Mouse (Mus musculus) ES-E14 (cell line): ENCODE measurements at regions not wholly inside any gene's neighbourhood (a gene's known extent, or its start where the extent isn't known, plus 50 kb on each side); places are given as distances from the start of the nearest gene placed in this dataset.

Source experiments
- CHD2 ChIP-seq: IDR thresholded peaks from 2 replicates; pipeline ENCODE4 v1.6.1; 2014; ENCODE audit warnings: mild to moderate bottlenecking, low read depth, low read length, inconsistent platforms
- HCFC1 ChIP-seq: IDR thresholded peaks from 2 replicates; pipeline ENCODE4 v1.6.1; 2012; ENCODE audit warnings: low read length, inconsistent platforms, borderline replicate concordance; ENCODE audit not compliant: insufficient read depth
- MAFK ChIP-seq: IDR thresholded peaks from 2 replicates; pipeline ENCODE4 v1.6.1; 2014; ENCODE audit warnings: mild to moderate bottlenecking, low read depth, low read length, inconsistent platforms; ENCODE audit not compliant: insufficient read depth

- TF ChIP-seq CHD2 (no peak), MAFK (no peak), HCFC1 (no peak)
Measured at GRCm38 (mm10) chr4:7256486-7256885, 982.4 kb downstream of the Car8 start.
